Mouse (Mus musculus) neural tube, embryonic 12.5 days (tissue): ENCODE measurements around the gene Dusp5. TPM values are rescaled to one million over a fixed set of nuclear protein-coding genes. Genes with fewer than 3 reads are reported as not detected.
"Not testable (repeated sequence)": the region's sequence is repeated elsewhere in the genome, so short reads cannot be mapped to it uniquely, and the experiment has no call there.

Experiments
- ATAC-seq: fragments of 200-750 bp; cut with Nextera tagmentation; 2 replicates; pipeline ENCODE4 v1.8.0; 2017; ENCODE audit warnings: low read depth, mild to moderate bottlenecking, moderate TSS enrichment, moderate library complexity; ENCODE audit not compliant: low FRiP score
- H3K27ac ChIP-seq: fragments of 300-500 bp; sonication (generic); 2 replicates; pipeline ENCODE4 v1.5.1; 2016
- H3K27me3 ChIP-seq: fragments of 300-500 bp; sonication (generic); replicated peaks from 2 replicates; pipeline ENCODE4 v1.6.1; 2016; ENCODE audit warnings: mild to moderate bottlenecking
- H3K36me3 ChIP-seq: fragments of 300-500 bp; sonication (generic); 2 replicates; pipeline ENCODE4 v1.6.1; 2016; ENCODE audit warnings: mild to moderate bottlenecking
- H3K4me1 ChIP-seq: fragments of 300-500 bp; sonication (generic); 2 replicates; pipeline ENCODE4 v1.6.1; 2016
- H3K4me2 ChIP-seq: fragments of 300-500 bp; sonication (generic); replicated peaks from 2 replicates; pipeline ENCODE4 v1.6.1; 2016; ENCODE audit warnings: mild to moderate bottlenecking
- H3K4me3 ChIP-seq: fragments of 300-500 bp; sonication (generic); 2 replicates; pipeline ENCODE4 v1.5.1; 2016
- H3K9ac ChIP-seq: fragments of 300-500 bp; sonication (generic); 2 replicates; pipeline ENCODE4 v1.6.1; 2016; ENCODE audit warnings: mild to moderate bottlenecking
- H3K9me3 ChIP-seq: fragments of 300-500 bp; sonication (generic); 2 replicates; pipeline ENCODE4 v1.6.1; 2016; ENCODE audit warnings: mild to moderate bottlenecking
- WGBS: fragments of 180-500 bp; shearing (Covaris S2); methylation state at CpG from one replicate; pipeline ENCODE4 v1.1.7; 2016; 5-methylcytosine and 5-hydroxymethylcytosine counted together
- polyA plus RNA-seq: library from polyadenylated mRNA; unstranded; fragments of >200 nt; fragmentation: Nextera tagmentation; extraction: Ambion mirVana; gene quantifications from 2 replicates; pipeline ENCODE4 v1.2.1, GENCODE M21; 2016

Dusp5 gene
- polyA plus RNA-seq, 1 experiment from 2014 or later, result 3.8 TPM

DNA sequence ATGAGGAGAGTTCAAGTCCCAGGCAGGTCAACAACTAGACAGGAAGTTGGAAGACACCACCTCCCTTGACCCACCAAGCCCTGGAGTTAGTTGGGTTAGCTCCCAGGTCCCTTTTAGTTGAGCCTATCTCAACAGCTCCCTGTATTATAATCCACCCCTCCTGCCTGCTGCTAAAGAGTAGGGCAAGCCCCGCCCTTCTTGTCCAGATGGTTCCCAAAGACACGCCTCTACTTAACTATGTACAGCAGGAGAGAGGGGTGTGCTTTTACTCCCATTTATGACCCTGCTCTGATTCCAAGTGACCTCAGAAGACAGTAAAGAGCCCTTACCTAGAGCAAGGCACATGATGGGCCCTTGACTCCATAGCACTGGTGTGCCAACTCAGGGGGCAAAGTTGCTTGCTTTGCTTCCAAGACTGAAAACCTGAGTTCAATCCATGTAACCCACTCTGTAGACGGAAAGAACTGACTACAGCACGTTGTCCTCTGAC lies 29.4 kb upstream of the Dusp5 start:
- H3K4me1 ChIP-seq, result peaks cover 5% of the 10 kb centered on the region; the same call in 1 of the 2 replicates
- no peak overlapping the region for H3K4me3 ChIP-seq
- H3K9ac ChIP-seq, result no peak overlapping the region
- no peaks in the 10 kb centered on the region for H3K36me3 ChIP-seq
- no peak for ATAC-seq
- no peaks in the 10 kb centered on the region for H3K27me3 ChIP-seq
- 85% methylated on average over 4 of the region's 4 CpGs for WGBS
- no peaks in the 10 kb centered on the region for H3K9me3 ChIP-seq
- no peak overlapping the region for H3K27ac ChIP-seq
- no peak overlapping the region for H3K4me2 ChIP-seq

DNA sequence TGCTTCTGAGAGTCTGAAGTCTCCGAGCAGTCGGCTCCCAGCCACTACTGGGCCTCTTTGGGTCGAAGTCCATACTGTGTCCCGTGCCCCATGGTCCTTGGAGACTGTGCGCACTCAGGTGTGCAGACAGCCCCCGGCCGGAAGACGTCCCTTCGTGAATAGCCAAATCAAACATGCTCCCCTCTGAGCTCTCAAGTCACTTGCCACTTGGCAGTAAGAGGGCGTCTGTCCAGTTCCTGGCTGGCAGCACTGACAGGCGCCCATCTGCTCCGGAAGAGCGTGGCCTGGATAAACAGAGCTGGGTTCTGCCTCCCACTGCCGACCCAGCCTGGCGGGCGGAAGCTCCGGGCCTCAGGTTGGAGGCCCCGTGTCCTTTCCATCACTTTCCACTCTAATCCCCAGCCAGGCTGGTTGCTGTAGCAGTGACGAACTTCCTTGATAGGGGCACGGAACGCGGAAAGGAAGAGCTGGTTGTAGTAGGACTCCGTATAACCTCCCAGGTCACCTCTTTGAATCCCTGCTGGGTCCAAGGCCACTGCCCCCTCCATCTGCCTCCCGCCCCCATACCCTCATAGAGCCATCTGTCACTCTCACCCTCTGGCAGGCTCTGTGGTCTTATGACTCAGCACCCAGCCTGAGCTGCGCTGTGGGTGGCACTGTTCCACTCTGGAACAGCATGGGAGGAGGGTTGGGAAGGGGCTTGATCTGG lies 28.5 kb upstream of the Dusp5 start:
- ATAC-seq, result no peak
- Histone ChIP-seq H3K27me3 (no peaks in the 10 kb centered on the region), H3K9me3 (no peaks in the 10 kb centered on the region), H3K4me3 (no peak overlapping the region), H3K4me1 (peaks cover 5% of the 10 kb centered on the region; the same call in 1 of the 2 replicates), H3K9ac (no peak overlapping the region), H3K27ac (no peak overlapping the region), H3K36me3 (no peaks in the 10 kb centered on the region), H3K4me2 (no peak overlapping the region)
- 77% methylated on average over 25 of the region's 25 CpGs for WGBS

DNA sequence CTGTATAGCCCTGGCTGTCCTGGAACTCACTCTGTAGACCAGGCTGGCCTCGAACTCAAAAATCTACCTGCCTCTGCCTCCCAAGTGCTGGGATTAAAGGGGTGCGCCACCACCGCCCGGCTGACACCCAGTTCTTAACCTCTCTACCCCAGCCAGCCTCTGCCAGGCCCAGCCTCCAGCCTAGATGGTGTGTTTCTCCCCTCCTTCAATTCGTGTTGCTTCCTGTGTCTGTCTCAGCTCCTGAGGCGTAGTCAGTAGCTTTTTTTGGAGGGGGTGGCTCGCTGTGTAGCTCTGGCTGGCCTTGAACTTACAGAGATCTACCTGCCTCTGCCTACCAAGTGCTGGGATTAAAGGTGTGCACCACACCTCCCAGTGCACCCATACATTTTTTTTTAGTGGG lies 27.7 kb upstream of the Dusp5 start:
- 87% methylated on average over 7 of the region's 7 CpGs for WGBS
- not testable (repeated sequence) for H3K9ac ChIP-seq, H3K4me2 ChIP-seq, ATAC-seq, H3K9me3 ChIP-seq, H3K4me3 ChIP-seq, H3K36me3 ChIP-seq, H3K27me3 ChIP-seq, H3K27ac ChIP-seq, H3K4me1 ChIP-seq

GRCm38 (mm10) chr19:53501765-53502164 lies 27.1 kb upstream of the Dusp5 start:
- Histone ChIP-seq H3K9ac (no peak overlapping the region), H3K9me3 (no peaks in the 10 kb centered on the region), H3K36me3 (no peaks in the 10 kb centered on the region), H3K27me3 (no peaks in the 10 kb centered on the region), H3K4me3 (no peak overlapping the region), H3K4me1 (peaks cover 5% of the 10 kb centered on the region; the same call in 1 of the 2 replicates), H3K4me2 (no peak overlapping the region), H3K27ac (no peak overlapping the region)
- WGBS, result 90% methylated on average over 2 of the region's 2 CpGs
- ATAC-seq, result no peak

DNA sequence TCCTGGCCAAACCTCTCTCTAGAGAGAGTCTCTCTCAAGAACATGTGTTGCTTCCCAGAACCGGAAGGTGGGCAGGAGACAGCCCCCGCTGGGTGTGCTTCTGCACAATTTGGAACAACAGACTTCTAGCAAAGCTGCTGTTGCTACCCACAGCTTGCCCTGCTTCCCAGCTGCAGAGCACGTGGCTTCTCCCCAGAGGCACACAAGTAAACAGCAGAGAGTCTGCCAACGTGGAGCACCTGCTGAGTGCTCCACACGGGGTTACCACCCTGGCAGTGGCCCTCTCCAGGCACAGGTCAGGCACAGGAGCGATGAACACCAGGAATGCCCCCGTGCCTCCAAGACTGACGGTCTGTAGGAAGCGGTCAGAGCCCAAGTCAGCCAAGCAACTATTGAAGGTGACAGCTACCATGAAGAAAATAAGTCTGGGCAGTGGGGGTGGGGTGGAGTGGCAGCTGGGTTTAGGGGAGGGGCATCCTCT lies 26.0 kb upstream of the Dusp5 start:
- no peak for ATAC-seq
- Histone ChIP-seq H3K4me1 (peaks cover 5% of the 10 kb centered on the region; the same call in 1 of the 2 replicates), H3K9me3 (no peaks in the 10 kb centered on the region), H3K4me3 (no peak overlapping the region), H3K27ac (no peak overlapping the region), H3K4me2 (no peak overlapping the region), H3K9ac (no peak overlapping the region), H3K36me3 (no peaks in the 10 kb centered on the region), H3K27me3 (no peaks in the 10 kb centered on the region)
- 57% methylated on average over 9 of the region's 9 CpGs for WGBS

DNA sequence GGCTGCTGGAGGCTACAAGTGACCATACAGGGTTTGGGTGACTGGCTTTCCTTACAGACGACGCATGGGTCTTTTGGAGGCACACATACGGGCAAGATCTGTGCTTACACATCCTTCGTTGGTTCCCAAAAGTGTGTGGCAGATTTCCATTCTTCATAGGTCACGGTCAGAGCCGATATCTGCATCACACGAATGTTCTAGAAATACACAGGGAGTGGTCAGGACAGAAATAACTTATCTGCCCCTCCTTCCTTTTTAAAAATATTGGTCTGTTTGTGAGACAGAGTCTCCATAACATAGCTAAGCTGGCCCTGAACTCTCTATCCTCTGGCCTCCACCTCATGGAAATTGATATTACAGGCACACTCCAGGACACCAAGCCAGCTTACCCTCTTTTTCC lies 24.7 kb upstream of the Dusp5 start:
- H3K9ac ChIP-seq, result no peak overlapping the region
- 86% methylated on average over 7 of the region's 7 CpGs for WGBS
- no peaks in the 10 kb centered on the region for H3K27me3 ChIP-seq
- no peaks in the 10 kb centered on the region for H3K36me3 ChIP-seq
- H3K27ac ChIP-seq, result no peak overlapping the region
- H3K4me1 ChIP-seq, result peaks cover 5% of the 10 kb centered on the region; the same call in 1 of the 2 replicates
- no peak overlapping the region for H3K4me2 ChIP-seq
- ATAC-seq, result no peak
- no peaks in the 10 kb centered on the region for H3K9me3 ChIP-seq
- H3K4me3 ChIP-seq, result no peak overlapping the region

DNA sequence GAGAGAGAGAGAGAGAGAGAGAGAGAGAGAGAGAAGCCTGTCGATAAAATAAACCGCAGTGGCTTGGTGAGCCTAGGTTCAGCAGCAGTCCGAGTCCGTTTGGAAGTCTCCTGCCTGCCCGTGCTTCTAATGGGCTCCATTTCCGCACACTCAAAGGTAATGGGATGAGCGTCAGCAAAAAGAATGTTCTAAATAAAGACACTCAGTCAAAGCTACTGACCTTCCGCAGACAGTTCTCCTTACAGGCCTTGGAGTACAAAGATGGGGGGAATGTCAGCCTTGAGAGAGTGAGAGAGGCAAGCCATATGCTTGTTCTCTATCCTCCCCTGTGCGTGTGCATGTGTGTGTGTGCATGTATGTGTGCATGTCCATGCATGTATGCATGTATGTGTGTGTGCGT lies 23.2 kb upstream of the Dusp5 start:
- no peak overlapping the region for H3K4me2 ChIP-seq
- no peaks in the 10 kb centered on the region for H3K27me3 ChIP-seq
- ATAC-seq, result no peak
- no peak overlapping the region for H3K9ac ChIP-seq
- H3K27ac ChIP-seq, result no peak overlapping the region
- H3K36me3 ChIP-seq, result no peaks in the 10 kb centered on the region
- no peak overlapping the region for H3K4me3 ChIP-seq
- 77% methylated on average over 10 of the region's 10 CpGs for WGBS
- H3K4me1 ChIP-seq, result peaks cover 5% of the 10 kb centered on the region; the same call in 1 of the 2 replicates
- H3K9me3 ChIP-seq, result no peaks in the 10 kb centered on the region

GRCm38 (mm10) chr19:53507497-53507896 lies 21.4 kb upstream of the Dusp5 start:
- WGBS, result 61% methylated on average over 8 of the region's 8 CpGs
- Histone ChIP-seq H3K4me1 (peaks cover 9% of the 10 kb centered on the region; the same call in 1 of the 2 replicates), H3K4me2 (no peak overlapping the region), H3K27me3 (no peaks in the 10 kb centered on the region), H3K9ac (no peak overlapping the region), H3K4me3 (no peak overlapping the region), H3K27ac (no peak overlapping the region), H3K36me3 (no peaks in the 10 kb centered on the region), H3K9me3 (no peaks in the 10 kb centered on the region)
- ATAC-seq, result no peak

DNA sequence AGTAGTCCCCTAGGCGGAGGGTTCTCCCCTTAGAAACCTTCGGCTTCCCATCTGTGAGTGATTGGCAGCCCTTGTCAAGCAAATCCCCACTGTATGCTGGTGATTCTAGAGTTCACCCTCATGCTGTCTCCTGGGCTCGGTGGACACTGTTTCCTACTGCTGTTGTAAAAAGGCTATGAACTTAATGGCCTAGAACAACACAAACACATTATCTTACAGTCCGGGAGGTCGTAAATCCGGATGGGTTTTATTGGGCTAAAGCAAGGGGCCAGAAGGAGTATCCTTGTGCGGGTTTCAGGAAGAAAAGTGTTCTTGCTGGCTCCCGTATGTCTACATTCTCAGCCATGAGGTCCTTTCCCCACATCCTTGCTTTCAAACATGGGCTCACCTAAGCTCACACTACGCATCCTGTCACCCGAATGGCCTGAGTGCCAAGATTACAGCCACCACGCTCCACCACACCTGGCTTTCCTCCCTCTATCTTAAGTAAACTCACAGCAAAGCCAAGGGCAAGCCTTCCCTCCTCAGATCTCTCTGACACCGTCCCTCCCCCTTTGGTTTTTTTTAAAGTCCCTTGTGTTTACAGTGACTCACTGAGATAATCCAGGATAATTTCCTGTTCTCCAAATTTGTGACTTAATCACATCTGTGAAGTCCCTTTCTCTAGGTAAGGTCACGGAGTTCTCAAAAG lies 17.5 kb upstream of the Dusp5 start:
- 34% methylated on average over 13 of the region's 13 CpGs for WGBS
- no peak overlapping the region for H3K9ac ChIP-seq
- ATAC-seq, result no peak
- H3K27ac ChIP-seq, result no peak overlapping the region
- 0 out of 2 replicates have a peak, but pooled peaks cover 4% of the 10 kb centered on the region for H3K4me1 ChIP-seq
- H3K4me2 ChIP-seq, result no peak overlapping the region
- no peaks in the 10 kb centered on the region for H3K36me3 ChIP-seq
- H3K4me3 ChIP-seq, result no peak overlapping the region
- no peaks in the 10 kb centered on the region for H3K27me3 ChIP-seq
- no peaks in the 10 kb centered on the region for H3K9me3 ChIP-seq

- Histone ChIP-seq H3K27me3 (0 out of 2 replicates have a peak, but pooled peaks cover 6% of the 10 kb centered on the region), H3K36me3 (no peaks in the 10 kb centered on the region), H3K27ac (no peak overlapping the region), H3K4me2 (no peak overlapping the region), H3K4me1 (peaks cover 5% of the 10 kb centered on the region; the same call in 1 of the 2 replicates), H3K9me3 (no peaks in the 10 kb centered on the region), H3K4me3 (no peak overlapping the region), H3K9ac (no peak overlapping the region)
- ATAC-seq, result no peak
- 43% methylated on average over 18 of the region's 18 CpGs for WGBS
These were observed 11.4 kb upstream of the Dusp5 start for GRCm38 (mm10) chr19:53517370-53518096.

GRCm38 (mm10) chr19:53519549-53519948 lies 9.4 kb upstream of the Dusp5 start:
- H3K4me2 ChIP-seq, result no peak overlapping the region
- WGBS, result 90% methylated on average over 8 of the region's 8 CpGs
- ATAC-seq, result no peak
- H3K27ac ChIP-seq, result no peak overlapping the region
- no peak overlapping the region for H3K9ac ChIP-seq
- 0 out of 2 replicates have a peak, but pooled peaks cover 6% of the 10 kb centered on the region for H3K27me3 ChIP-seq
- H3K4me3 ChIP-seq, result no peak overlapping the region
- no peaks in the 10 kb centered on the region for H3K9me3 ChIP-seq
- H3K4me1 ChIP-seq, result peaks cover 5% of the 10 kb centered on the region; the same call in 1 of the 2 replicates
- no peaks in the 10 kb centered on the region for H3K36me3 ChIP-seq

GRCm38 (mm10) chr19:53519981-53520380 lies 8.9 kb upstream of the Dusp5 start:
- ATAC-seq, result no peak
- Histone ChIP-seq H3K4me1 (peaks cover 5% of the 10 kb centered on the region; the same call in 1 of the 2 replicates), H3K4me3 (no peak overlapping the region), H3K36me3 (no peaks in the 10 kb centered on the region), H3K4me2 (no peak overlapping the region), H3K9ac (no peak overlapping the region), H3K9me3 (no peaks in the 10 kb centered on the region), H3K27ac (no peak overlapping the region), H3K27me3 (0 out of 2 replicates have a peak, but pooled peaks cover 6% of the 10 kb centered on the region)
- WGBS, result 90% methylated on average over 10 of the region's 10 CpGs
